Mouse (Mus musculus): ENCODE measurements around the gene Sp6. TPM values are rescaled to one million over a fixed set of nuclear protein-coding genes. Genes with fewer than 3 reads are reported as not detected.
A peak's percentile ranks its signal among the peaks of the same experiment; 100 is the strongest.

Gene Sp6
- polyA plus RNA-seq, 1 experiment from 2014 or later, result 0.11 TPM

GRCm38 (mm10) chr11:97038881-97039280 is 25.7 kb downstream of the Sp6 start:
- WGBS (ENCODE audit: insufficient replicate concordance), result 54% methylated on average over 7 of the region's 7 CpGs
- Histone ChIP-seq H3K9me3 (replicated peaks; ENCODE audit: control insufficient read depth, low read length) (no peaks in the 10 kb centered on the region), H3K4me3 (ENCODE audit: low read depth, low read length) (no peak overlapping the region), H3K27ac (ENCODE audit: low read depth, low read length) (no peak overlapping the region), H3K36me3 (ENCODE audit: control insufficient read depth, insufficient read depth, low read length) (no peaks in the 10 kb centered on the region), H3K4me1 (ENCODE audit: control insufficient read depth, insufficient read depth, low read length) (peaks cover 7% of the 10 kb centered on the region; the same call in 1 of the 2 replicates), H3K9ac (ENCODE audit: low read depth, low read length) (no peak overlapping the region), H3K27me3 (ENCODE audit: control insufficient read depth, insufficient read depth, low read length) (no peaks in the 10 kb centered on the region), H3K4me2 (no peak overlapping the region)
- ATAC-seq (replicated peaks; ENCODE audit: insufficient number of reproducible peaks, low FRiP score, low TSS enrichment), result no peak

GRCm38 (mm10) chr11:97040301-97041021 is 27.3 kb downstream of the Sp6 start:
- no peaks in the 10 kb centered on the region for H3K9me3 ChIP-seq (replicated peaks; ENCODE audit: control insufficient read depth, low read length)
- ATAC-seq (replicated peaks; ENCODE audit: insufficient number of reproducible peaks, low FRiP score, low TSS enrichment), result no peak
- H3K4me3 ChIP-seq (ENCODE audit: low read depth, low read length), result peak overlapping the region; percentile 78
- H3K36me3 ChIP-seq (ENCODE audit: control insufficient read depth, insufficient read depth, low read length), result peaks cover 4% of the 10 kb centered on the region
- peak overlapping the region; percentile 90 for H3K4me2 ChIP-seq
- H3K4me1 ChIP-seq (ENCODE audit: control insufficient read depth, insufficient read depth, low read length), result peaks cover 7% of the 10 kb centered on the region; the same call in 1 of the 2 replicates
- WGBS (ENCODE audit: insufficient replicate concordance), result 46% methylated on average over 12 of the region's 12 CpGs
- no peak overlapping the region for H3K27ac ChIP-seq (ENCODE audit: low read depth, low read length)
- peak overlapping the region; percentile 60; the same call in 1 of the 2 replicates for H3K9ac ChIP-seq (ENCODE audit: low read depth, low read length)
- H3K27me3 ChIP-seq (ENCODE audit: control insufficient read depth, insufficient read depth, low read length), result no peaks in the 10 kb centered on the region

- WGBS (ENCODE audit: insufficient replicate concordance), result under 1% methylated on average over 41 of the region's 48 CpGs
- H3K27ac ChIP-seq (ENCODE audit: low read depth, low read length), result 0 out of 2 replicates have a peak within 1 kb of the TSS, but pooled peaks have one; percentile 38
- peak within 1 kb of the TSS; percentile 90 for H3K4me2 ChIP-seq
Observed at GRCm38 (mm10) chr11:97041022-97041899, 28.1 kb downstream of the Sp6 start, which contains the start of the genes Lrrc46 and Mrpl10. Gene Lrrc46, minus strand, starts transcription at chr11:97041407. Gene Mrpl10, plus strand, starts transcription at chr11:97041560.

GRCm38 (mm10) chr11:97044902-97045301 is 31.7 kb downstream of the Sp6 start:
- H3K4me1 ChIP-seq (ENCODE audit: control insufficient read depth, insufficient read depth, low read length), result peaks cover 7% of the 10 kb centered on the region; the same call in 1 of the 2 replicates
- H3K27ac ChIP-seq (ENCODE audit: low read depth, low read length), result no peak overlapping the region
- H3K4me3 ChIP-seq (ENCODE audit: low read depth, low read length), result no peak overlapping the region
- WGBS (ENCODE audit: insufficient replicate concordance), result 88% methylated on average over 8 of the region's 8 CpGs
- peaks cover 4% of the 10 kb centered on the region for H3K36me3 ChIP-seq (ENCODE audit: control insufficient read depth, insufficient read depth, low read length)
- H3K4me2 ChIP-seq, result no peak overlapping the region
- no peaks in the 10 kb centered on the region for H3K27me3 ChIP-seq (ENCODE audit: control insufficient read depth, insufficient read depth, low read length)
- H3K9ac ChIP-seq (ENCODE audit: low read depth, low read length), result no peak overlapping the region
- ATAC-seq (replicated peaks; ENCODE audit: insufficient number of reproducible peaks, low FRiP score, low TSS enrichment), result no peak
- no peaks in the 10 kb centered on the region for H3K9me3 ChIP-seq (replicated peaks; ENCODE audit: control insufficient read depth, low read length)

More at GRCm38 (mm10) chr11:97041022-97041899, 28.1 kb downstream of the Sp6 start, which contains the start of the genes Lrrc46 and Mrpl10:
- peak within 1 kb of the TSS; percentile 78 for H3K4me3 ChIP-seq (ENCODE audit: low read depth, low read length)
- peak; percentile 79 for ATAC-seq (replicated peaks; ENCODE audit: insufficient number of reproducible peaks, low FRiP score, low TSS enrichment)
- no peaks in the 10 kb centered on the region for H3K9me3 ChIP-seq (replicated peaks; ENCODE audit: control insufficient read depth, low read length)
- H3K27me3 ChIP-seq (ENCODE audit: control insufficient read depth, insufficient read depth, low read length), result no peaks in the 10 kb centered on the region
- peak within 1 kb of the TSS; percentile 86 for H3K9ac ChIP-seq (ENCODE audit: low read depth, low read length)
- H3K36me3 ChIP-seq (ENCODE audit: control insufficient read depth, insufficient read depth, low read length), result peaks cover 4% of the 10 kb centered on the region
- H3K4me1 ChIP-seq (ENCODE audit: control insufficient read depth, insufficient read depth, low read length), result peaks cover 7% of the 10 kb centered on the region; the same call in 1 of the 2 replicates

GRCm38 (mm10) chr11:97045861-97046260 is 32.7 kb downstream of the Sp6 start:
- 78% methylated on average over 7 of the region's 7 CpGs for WGBS (ENCODE audit: insufficient replicate concordance)

GRCm38 (mm10) chr11:97048090-97048650 is 35.0 kb downstream of the Sp6 start:
- Histone ChIP-seq H3K4me2 (no peak overlapping the region), H3K9me3 (replicated peaks; ENCODE audit: control insufficient read depth, low read length) (no peaks in the 10 kb centered on the region), H3K27ac (ENCODE audit: low read depth, low read length) (no peak overlapping the region), H3K4me3 (ENCODE audit: low read depth, low read length) (no peak overlapping the region), H3K9ac (ENCODE audit: low read depth, low read length) (no peak overlapping the region), H3K27me3 (ENCODE audit: control insufficient read depth, insufficient read depth, low read length) (no peaks in the 10 kb centered on the region), H3K36me3 (ENCODE audit: control insufficient read depth, insufficient read depth, low read length) (peaks cover 4% of the 10 kb centered on the region), H3K4me1 (ENCODE audit: control insufficient read depth, insufficient read depth, low read length) (peaks cover 14% of the 10 kb centered on the region)
- 81% methylated on average over 8 of the region's 8 CpGs for WGBS (ENCODE audit: insufficient replicate concordance)
- no peak for ATAC-seq (replicated peaks; ENCODE audit: insufficient number of reproducible peaks, low FRiP score, low TSS enrichment)

More at GRCm38 (mm10) chr11:97045861-97046260, 32.7 kb downstream of the Sp6 start:
- peaks cover 7% of the 10 kb centered on the region; the same call in 1 of the 2 replicates for H3K4me1 ChIP-seq (ENCODE audit: control insufficient read depth, insufficient read depth, low read length)
- ATAC-seq (replicated peaks; ENCODE audit: insufficient number of reproducible peaks, low FRiP score, low TSS enrichment), result no peak
- H3K9ac ChIP-seq (ENCODE audit: low read depth, low read length), result no peak overlapping the region
- peaks cover 4% of the 10 kb centered on the region for H3K36me3 ChIP-seq (ENCODE audit: control insufficient read depth, insufficient read depth, low read length)
- H3K27me3 ChIP-seq (ENCODE audit: control insufficient read depth, insufficient read depth, low read length), result no peaks in the 10 kb centered on the region
- H3K27ac ChIP-seq (ENCODE audit: low read depth, low read length), result no peak overlapping the region
- H3K4me3 ChIP-seq (ENCODE audit: low read depth, low read length), result no peak overlapping the region
- no peaks in the 10 kb centered on the region for H3K9me3 ChIP-seq (replicated peaks; ENCODE audit: control insufficient read depth, low read length)
- H3K4me2 ChIP-seq, result no peak overlapping the region

- Histone ChIP-seq H3K9me3 (replicated peaks; ENCODE audit: control insufficient read depth, low read length) (no peaks in the 10 kb centered on the region), H3K9ac (ENCODE audit: low read depth, low read length) (peak overlapping the region; percentile 6; the same call in 1 of the 2 replicates), H3K27me3 (ENCODE audit: control insufficient read depth, insufficient read depth, low read length) (no peaks in the 10 kb centered on the region), H3K4me1 (ENCODE audit: control insufficient read depth, insufficient read depth, low read length) (peaks cover 14% of the 10 kb centered on the region), H3K36me3 (ENCODE audit: control insufficient read depth, insufficient read depth, low read length) (peaks cover under 1% of the 10 kb centered on the region; the same call in 1 of the 2 replicates), H3K4me3 (ENCODE audit: low read depth, low read length) (no peak overlapping the region), H3K4me2 (no peak overlapping the region), H3K27ac (ENCODE audit: low read depth, low read length) (no peak overlapping the region)
- no peak for ATAC-seq (replicated peaks; ENCODE audit: insufficient number of reproducible peaks, low FRiP score, low TSS enrichment)
- 76% methylated on average over 6 of the region's 6 CpGs for WGBS (ENCODE audit: insufficient replicate concordance)
Observed at GRCm38 (mm10) chr11:97049492-97050085, 36.4 kb downstream of the Sp6 start.

All from heart, embryonic 11.5 days (tissue).